Mouse (Mus musculus) cerebellum, postnatal 14 days (tissue): ENCODE measurements around the gene Hist1h4d.
A peak's percentile ranks its signal among the peaks of the same experiment; 100 is the strongest.
"Not testable (repeated sequence)": the region's sequence is repeated elsewhere in the genome, so short reads cannot be mapped to it uniquely, and the experiment has no call there.

Experiments
- DNase-seq, 2 experiments: peaks; one replicate each; pipeline ENCODE4 v3.0.0; 2021; ENCODE audit warnings: mixed read lengths in 2 of 2

Hist1h4d gene

DNA sequence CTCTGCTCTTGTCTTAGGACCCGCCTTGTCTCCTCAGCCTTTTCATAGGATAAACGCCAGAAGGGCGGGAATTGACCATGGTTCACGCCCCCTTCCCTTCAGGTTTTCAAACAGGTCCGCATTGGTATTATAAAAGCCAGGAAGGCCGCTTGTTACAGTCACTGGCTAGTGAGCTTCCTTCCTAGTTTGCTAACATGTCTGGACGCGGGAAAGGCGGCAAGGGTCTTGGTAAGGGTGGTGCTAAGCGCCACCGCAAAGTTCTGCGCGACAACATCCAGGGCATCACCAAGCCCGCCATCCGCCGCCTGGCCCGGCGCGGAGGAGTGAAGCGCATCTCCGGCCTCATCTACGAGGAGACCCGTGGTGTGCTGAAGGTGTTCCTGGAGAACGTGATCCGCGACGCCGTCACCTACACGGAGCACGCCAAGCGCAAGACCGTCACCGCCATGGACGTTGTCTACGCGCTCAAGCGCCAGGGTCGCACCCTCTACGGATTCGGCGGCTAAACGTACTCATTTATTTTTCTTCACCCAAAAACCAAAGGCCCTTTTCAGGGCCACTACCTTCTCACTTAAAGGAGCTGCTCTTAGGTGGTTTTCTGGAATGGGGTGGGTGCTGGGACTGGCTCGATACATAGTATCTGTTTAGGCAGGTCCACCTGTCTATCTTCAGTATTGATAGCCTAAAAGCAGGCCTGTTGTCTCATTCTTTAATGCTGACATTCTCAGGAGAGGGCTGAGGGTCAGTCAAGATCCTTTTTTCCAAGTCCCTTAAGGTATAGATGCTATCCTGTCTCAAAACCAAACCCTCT, at the start of gene Hist1h4d:
Gene Hist1h4d, plus strand, starts transcription at position 191 of the 811 bp plus-strand sequence.
- DNase-seq = peak; percentile 96 to 99

DNA sequence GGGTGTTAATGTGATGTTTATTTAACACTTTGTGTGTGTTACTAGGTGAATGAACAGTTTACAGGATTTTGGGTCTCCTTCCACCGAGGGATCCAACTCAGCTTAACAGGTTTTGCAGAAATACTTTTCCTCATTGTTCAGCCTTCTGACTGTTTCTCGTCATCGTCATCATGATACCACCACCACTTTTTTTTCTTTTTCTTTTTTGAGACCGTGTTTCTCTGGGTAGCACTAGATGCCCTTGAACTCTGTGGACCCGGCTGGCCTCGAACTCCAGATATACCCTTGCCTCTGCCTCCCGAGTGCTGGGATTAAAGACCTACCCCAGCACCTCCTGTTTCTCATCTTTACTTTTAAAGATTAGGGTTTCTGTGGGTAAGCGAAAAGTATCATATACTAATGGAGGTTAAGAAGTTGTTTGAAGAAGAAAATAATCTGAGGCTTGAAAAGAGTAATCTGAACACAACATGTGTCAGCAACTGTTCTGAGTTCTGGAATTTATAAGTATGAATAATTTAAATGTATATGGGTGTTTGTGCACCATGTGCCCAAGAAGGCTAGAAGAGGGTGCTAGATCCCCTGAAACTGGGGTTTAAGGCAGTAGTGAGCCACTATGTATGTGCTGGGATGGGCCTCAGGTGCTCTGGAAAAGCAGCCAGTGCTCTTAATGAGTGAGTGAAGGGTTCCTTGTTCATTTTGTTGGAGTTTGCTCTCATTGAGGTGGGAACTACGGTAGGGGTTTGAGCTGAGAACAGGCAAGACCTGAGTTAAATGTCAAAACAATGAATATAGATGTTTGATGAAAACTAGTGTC, 48.9 kb upstream of the Hist1h4d start:
- DNase-seq = no peak

- peak; percentile 73 to 79 for DNase-seq
These were observed 47.6 kb upstream of the Hist1h4d start, which contains the start of gene Hist1h2af for GRCm38 (mm10) chr13:23533560-23534367. Hist1h2af (plus strand) TSS chr13:23533906.

DNA sequence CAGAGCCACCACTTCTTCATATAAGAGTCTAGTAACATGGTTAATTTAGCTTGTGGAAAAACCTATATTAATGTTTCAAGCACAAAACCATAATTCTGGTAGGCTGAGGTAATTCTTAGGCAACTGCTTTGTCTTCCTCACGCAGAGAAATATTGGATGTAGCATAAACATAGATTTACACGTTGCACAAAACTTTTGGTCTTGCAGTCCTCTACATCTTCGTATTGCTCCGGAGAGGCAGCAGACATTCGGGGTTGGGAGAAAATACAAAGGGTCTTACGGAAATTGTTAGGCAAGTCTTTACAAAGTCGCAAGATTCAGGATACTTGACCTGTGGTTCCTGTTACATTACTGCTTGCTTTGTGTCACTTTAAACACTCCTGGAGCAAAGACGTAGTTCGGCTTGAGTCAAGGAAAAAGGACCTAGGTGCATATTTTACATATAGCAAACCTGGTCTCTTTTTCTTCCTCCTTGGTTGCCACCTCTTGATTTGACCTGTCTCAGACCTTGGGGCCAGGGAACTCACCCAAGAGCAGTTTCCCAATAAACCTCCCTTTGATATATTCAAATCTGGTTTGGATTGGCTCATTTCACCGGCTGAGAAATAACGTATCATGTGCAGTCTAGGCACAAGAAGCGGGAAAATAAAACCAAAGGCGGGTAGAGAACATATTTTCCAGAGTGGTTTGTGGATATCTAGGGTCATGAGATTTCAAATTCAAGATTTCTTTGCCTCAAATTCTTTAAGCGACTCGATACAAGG, 46.8 kb upstream of the Hist1h4d start:
- DNase-seq = no peak

DNA sequence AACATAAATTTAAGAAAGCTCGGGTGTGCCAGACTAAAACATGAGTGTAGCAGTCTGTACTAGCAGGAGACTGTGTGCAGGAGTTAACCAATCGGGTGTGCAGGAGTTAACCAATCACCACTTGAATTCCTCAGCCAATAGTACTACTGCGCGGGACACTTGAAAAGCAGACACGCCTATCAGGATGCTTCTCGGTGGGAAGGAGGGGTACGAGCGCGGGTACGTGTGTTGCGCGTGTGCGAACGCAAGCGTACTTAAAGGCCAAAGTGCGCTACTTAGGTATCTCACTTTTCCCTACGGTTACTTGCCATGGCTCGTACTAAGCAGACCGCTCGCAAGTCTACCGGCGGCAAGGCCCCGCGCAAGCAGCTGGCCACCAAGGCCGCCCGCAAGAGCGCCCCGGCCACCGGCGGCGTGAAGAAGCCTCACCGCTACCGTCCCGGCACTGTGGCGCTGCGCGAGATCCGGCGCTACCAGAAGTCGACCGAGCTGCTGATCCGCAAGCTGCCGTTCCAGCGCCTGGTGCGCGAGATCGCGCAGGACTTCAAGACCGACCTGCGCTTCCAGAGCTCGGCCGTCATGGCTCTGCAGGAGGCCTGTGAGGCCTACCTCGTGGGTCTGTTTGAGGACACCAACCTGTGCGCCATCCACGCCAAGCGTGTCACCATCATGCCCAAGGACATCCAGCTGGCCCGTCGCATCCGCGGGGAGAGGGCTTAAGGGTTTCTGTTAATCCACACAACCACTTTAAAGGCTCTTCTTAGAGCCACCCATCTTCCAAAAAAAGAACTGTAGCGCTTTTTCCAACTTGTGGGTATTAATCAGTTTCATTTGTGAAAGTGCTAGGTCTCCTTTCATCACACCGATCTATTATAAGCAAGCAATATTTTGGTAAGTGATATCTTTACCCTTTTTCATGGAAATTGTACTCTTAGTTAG, 46.0 kb upstream of the Hist1h4d start, which contains the start of gene Hist1h3g:
Gene Hist1h3g, plus strand, starts transcription at position 286 of the 939 bp plus-strand sequence.
- peak; percentile 89 to 93 for DNase-seq

DNA sequence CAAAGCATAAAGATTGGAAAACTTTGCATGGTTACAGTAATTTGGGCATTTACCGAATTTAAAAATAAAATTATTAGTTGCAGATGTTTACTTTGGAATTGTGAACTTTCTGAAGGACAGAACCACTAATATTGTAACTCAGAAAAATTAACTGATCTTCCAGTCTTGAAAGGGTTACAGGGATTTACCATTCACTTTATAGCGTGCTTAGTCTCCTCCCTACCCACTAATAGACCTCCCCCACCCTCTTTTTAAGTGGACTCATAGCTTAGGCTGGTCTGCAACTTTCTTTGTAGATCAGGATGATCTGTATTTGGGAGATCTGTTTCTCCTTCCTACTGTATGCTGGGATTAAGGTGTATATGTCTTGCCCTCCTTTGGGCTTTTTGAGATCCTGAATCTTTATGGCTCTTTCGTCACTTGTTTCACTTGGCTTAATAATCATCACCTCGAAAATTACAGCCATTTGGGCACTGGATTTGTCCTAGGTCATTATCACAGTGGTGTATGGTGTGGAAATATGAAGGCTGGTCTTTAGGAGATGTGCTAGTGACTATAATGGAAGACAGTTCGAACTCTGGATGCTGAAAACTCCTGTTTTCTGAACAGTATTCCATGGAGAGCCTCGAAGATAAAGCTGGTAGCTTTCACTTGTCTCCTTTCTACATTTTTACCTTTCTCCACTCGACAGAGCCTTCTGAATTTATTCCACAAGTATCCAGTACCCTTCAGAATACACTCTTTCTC, 45.1 kb upstream of the Hist1h4d start:
- DNase-seq = no peak

- DNase-seq = no peak
These were observed 44.2 kb upstream of the Hist1h4d start for GRCm38 (mm10) chr13:23537006-23537710.

DNA sequence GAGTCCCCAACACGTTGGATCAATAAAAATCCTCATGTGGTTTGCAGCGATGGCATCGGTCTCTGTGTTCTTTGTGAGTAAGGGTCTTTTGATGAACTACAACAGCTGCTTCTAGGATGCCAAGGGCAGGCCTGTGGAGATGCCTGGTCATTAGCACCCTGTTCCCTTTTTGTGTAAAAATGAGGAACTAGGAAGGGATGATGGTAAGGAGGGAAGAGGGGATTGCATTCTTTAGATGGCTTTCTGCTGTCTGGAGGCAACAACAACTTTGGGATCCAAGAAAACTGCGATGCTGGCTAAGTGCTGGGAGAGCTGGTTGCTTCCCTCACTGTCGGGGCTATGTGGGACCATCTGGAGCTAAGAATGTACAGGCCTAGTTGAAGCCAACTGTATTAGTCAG, 43.1 kb upstream of the Hist1h4d start:
- DNase-seq = no peak

GRCm38 (mm10) chr13:23539821-23540220, 41.6 kb upstream of the Hist1h4d start:
- DNase-seq = not testable (repeated sequence)

DNA sequence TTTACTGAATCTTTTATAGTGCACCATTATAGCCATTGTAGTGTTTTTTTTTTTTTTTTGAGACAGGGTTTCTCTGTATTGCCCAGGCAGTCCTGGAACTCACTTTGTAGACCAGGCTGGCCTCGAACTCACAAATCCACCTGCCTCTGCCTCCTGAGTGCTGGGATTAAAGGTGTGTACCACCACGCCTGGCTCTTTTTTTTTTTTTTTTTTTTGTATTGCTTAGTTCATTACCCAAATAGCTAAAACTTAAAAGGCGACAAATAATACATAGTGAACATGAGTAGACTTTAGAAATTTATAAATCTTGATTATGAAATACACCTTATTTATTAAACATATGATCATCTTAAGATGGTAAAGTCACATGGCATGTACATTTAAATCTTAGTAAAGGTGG, 39.9 kb upstream of the Hist1h4d start:
- DNase-seq = no peak

GRCm38 (mm10) chr13:23542225-23542980, 39.0 kb upstream of the Hist1h4d start:
- DNase-seq = not testable (repeated sequence)

DNA sequence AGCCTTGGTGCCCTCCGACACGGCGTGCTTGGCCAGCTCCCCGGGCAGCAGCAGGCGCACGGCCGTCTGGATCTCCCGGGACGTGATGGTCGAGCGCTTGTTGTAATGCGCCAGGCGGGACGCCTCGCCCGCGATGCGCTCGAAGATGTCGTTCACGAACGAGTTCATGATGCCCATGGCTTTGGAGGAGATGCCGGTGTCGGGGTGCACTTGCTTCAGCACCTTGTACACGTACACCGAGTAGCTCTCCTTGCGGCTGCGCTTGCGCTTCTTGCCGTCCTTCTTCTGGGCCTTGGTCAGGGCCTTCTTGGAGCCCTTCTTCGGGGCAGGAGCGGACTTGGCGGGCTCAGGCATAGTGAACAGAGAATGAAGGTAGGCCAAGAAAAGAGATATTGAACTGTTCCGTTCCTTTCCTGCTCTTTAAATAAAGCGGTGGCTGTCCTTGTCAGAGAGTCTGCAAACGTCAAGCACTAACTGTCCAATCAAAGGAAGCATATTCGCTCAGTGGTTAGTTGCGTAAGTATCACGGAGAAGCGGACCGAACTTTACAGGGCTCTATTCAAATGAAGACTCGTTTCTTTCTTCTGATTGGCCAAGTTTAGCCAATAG, 38.3 kb upstream of the Hist1h4d start, which contains the start of gene Hist1h2bh:
Gene Hist1h2bh, minus strand, starts transcription at position 394 of the 609 bp plus-strand sequence.
- peak; percentile 16 to 59 for DNase-seq

DNA sequence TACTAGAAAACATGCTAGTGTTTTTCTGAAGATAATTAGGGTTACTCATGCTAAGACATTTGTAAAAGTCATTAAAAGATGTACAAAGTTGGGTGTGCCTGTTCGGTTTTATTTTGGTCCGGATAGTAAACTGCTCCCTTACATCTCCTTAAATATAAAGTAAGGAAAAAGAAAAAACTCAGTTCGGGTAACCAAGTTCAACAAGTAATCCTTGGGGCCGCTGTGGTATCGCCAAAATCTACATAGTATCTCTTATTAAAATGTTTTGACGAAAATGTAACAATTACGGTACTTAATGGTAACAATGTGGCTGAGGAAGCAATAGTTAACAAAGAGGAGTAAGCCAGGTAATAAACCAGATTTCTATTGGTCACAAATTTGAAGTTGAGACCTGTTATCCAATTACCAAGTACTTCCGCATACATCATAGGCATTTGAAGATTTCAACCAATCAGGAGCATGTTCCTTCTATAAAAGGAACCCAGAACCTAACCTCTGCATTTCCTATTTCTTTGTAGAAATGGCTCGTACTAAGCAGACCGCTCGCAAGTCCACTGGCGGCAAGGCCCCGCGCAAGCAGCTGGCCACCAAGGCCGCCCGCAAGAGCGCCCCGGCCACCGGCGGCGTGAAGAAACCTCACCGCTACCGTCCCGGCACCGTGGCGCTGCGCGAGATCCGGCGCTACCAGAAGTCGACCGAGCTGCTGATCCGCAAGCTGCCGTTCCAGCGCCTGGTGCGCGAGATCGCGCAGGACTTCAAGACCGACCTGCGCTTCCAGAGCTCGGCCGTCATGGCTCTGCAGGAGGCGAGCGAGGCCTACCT, 37.2 kb upstream of the Hist1h4d start, which contains the start of gene Hist1h3f:
Gene Hist1h3f, plus strand, starts transcription at position 88 of the 822 bp plus-strand sequence.
- peak; percentile 59 to 83 for DNase-seq

GRCm38 (mm10) chr13:23544787-23545120, 36.6 kb upstream of the Hist1h4d start:
- DNase-seq = peak in 1 of 2 experiments; percentile 21

DNA sequence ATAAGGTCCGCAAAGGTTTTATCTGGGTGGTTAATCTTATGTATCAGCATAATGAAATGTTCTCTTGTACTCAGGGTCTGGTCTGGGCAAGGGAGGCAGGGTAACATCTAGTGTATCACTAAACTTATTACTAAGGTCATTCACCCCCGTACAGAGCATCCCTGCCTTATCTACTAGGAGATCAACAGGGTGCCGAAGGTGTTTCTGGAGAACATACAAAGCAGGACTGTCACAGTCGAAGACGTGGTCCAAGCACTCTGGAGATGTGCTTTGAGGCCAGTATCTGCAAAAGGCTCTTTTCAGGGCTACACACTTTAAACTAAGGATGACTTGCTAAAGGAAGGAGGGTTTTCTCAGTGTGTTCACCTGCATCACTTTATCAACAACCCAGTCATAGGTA, 34.7 kb upstream of the Hist1h4d start:
- no peak for DNase-seq

DNA sequence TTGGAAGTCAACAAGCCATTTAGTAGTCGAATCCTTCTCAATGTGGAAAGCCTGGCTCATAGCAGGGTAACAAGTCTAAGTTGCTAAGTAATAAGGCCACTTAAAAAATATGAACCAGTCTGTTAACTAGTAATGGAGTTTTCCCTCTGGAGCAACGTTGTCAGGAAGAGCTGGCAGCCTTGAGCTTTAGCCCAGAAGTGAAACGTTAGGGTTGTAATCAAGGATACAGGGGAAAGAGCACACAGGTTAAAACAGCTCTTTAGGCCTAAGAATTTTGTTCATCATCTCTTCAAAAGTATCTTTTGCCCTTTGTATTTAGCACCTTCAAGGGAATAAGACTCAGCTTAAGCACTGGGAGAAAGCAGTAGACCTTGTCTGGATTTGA, 30.6 kb upstream of the Hist1h4d start:
- no peak for DNase-seq
